Mouse (Mus musculus) right cerebral cortex, postnatal 36 days (tissue): ENCODE measurements at regions not wholly inside any gene's neighbourhood (a gene's known extent, or its start where the extent isn't known, plus 50 kb on each side); places are given as distances from the start of the nearest gene placed in this dataset.

Experiments used
- DNase-seq, 2 experiments: peaks; one replicate each; pipeline ENCODE4 v3.0.0; 2022; ENCODE audit warnings: low spot score in 2 of 2, mixed read lengths in 1 of 2

DNA sequence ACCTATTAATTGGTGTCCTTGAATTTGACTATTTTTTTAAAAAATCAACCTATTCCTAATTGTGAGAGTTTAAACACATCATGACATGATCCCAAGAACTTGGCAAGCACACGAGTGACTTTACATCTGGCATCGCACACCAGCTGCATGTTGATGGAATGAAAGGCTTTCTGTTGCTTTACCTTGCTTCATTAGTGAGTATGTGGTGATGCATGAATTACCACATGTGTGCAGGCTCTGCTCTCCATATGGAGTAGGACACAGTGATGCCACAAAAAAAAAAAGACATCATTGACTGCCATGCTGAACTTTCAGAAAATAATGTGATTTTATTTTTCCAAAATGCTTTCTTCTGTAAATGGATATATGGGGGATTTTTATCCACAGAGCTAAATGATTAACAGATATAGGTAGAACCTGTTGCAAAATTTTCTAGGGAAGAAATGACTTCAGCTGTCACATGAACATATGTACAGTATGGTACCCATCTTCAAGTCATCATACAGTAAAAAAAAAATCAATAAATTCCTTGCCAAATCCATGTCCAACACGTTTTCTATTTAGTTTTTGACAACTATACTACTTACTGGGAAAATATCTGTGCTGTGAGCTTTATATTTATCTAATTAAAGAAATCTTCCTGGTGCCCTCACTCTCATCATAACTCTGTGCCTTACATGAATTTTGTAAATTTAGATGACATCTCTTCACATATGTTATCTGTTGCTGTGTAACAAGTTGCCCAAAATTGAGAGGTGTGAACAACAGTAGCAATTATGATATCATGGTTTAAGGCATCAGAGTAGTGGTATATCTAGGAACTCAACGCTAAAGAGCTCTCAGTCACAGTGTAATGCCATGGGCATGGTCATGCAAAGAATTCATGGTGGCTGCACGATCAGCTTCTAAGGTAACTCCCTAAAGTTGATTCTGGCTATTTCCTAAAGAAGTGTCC is 84.0 kb upstream of the Arrdc3 start:
- no peak for DNase-seq

DNA sequence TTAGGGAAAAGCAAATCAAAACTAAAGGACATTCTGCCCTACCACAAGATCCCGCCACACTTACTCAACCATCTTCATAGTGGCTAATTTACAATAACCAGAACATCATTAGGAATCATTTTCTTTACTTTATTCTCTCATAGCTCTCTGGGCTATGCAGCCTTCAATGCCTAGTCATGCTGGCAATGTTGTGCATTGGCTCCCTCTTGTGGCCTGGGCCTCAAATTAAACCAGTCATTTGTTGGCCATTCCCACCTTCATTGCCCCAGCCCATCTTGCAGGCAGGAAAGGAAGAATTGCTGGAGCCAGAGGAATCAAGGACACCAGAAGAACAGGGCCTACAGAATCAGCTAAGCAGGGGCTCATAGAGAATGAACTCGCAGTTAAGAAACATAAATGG is 77.0 kb upstream of the Arrdc3 start:
- DNase-seq = no peak

DNA sequence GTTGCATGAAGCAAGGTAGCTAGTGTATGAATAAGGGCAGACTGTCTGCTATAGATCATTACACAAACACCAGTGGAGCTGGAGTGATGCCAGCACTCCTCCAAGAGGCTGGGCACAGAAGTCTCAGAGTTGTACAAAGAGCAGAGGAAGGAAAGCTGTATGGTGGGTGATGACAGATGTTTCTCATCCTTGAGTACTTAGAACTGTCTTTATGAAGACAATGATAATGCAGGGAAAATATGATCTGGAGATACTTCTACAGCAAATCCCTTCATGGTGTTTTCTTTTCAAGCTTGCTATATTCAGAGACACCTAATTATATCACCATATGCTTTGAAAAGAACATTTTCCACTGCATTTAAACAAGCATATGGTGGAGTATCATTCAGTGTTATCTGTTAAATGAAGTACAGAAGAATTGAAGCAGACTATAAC is 56.1 kb upstream of the Arrdc3 start:
- peak; percentile 39 to 40 for DNase-seq
